Mouse (Mus musculus): Measurements from ENCODE around the gene Rhag.
A peak's percentile ranks its signal among the peaks of the same experiment; 100 is the strongest.

Gene Rhag

DNA sequence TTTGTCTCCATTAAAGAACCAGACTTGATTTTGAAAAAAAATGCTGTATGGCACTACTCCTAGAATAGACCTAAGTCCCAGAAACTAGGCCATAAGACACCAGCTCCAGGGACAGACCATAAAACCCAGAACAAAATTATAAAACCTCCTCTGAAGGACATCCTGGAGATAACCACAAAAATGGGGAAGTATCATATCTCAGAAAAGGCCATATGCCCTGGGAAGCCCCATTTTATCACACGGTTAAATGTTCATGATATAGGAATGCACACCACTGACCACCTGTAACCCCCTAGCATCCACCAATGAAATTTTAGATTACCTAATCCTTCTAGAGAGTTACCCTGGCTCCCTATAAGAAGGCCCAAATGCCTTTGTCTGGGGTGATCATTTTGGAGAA is 64.6 kb downstream of the Rhag start:
- no peak for DNase-seq (ENCODE audit: low spot score in 2 of 2)

- DNase-seq (ENCODE audit: low spot score in 2 of 2): no peak
Measured at GRCm38 (mm10) chr17:40877741-40878140, 66.8 kb downstream of the Rhag start.

DNA sequence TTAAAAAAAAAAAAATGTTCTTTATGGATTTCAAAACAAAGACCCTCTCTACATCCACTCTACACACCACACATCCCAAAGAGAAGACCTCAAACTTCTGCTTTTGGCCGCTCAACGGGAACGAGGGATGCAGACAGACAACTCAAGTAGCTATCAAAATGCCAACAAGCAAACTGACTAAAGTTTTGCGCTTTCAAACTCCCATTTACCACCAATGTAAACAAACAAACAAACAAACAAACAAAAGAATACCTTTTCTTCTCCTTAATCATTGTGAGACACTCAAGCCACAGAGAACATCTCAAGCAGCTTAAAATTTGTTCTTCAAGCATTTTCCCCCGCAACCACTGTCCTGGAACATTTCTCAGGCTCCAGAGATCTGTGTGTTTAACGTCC is 68.6 kb downstream of the Rhag start:
- no peak for DNase-seq (ENCODE audit: low spot score in 2 of 2)

DNA sequence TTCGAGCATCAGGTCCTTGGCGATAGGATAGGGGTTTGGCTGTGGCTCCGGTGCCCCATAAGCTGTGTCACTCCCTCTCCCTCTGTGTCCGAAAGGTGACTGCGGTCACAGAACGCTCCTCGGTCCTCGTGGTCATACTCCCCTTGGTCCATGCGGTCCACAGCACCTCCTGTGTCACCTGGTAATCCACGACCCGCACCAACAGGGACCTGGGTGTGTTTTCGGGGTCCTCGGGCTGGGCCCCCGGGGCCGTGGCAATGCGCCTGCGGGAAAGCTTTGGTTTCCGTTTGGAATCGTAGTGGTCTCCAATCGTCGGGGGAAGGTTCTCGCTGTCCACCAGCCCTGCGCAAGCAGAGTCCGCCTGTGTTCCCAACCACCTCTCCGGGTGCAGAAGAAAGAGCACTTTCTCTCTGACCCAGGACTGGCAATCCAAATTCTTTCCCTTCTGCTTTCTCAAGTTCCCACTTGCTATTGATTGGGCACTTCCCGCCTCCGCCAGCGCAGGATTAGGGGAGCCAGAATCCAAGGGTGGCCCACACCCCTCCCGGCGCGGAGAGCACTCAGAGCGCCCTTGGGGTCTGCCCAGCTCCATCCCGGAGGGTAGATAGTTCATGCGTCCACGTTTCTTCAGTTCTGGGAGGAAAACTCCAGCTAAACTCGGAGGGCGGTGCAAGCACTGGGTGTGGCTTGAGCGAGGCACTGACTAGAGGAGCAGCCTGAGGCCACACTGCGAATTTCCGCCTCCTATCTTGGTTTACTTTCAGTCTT is 69.2 kb downstream of the Rhag start, which contains the start of gene 9130008F23Rik:
9130008F23Rik (minus strand) TSS at position 636 of the 768 bp plus-strand sequence.
- peak; percentile 45 to 60 for DNase-seq (ENCODE audit: low spot score in 2 of 2)

- DNase-seq (ENCODE audit: low spot score in 2 of 2): no peak
Measured at GRCm38 (mm10) chr17:40882172-40882571, 71.2 kb downstream of the Rhag start.

- no peak for DNase-seq (ENCODE audit: low spot score in 2 of 2)
Measured at GRCm38 (mm10) chr17:40885155-40885554, 74.2 kb downstream of the Rhag start.

DNA sequence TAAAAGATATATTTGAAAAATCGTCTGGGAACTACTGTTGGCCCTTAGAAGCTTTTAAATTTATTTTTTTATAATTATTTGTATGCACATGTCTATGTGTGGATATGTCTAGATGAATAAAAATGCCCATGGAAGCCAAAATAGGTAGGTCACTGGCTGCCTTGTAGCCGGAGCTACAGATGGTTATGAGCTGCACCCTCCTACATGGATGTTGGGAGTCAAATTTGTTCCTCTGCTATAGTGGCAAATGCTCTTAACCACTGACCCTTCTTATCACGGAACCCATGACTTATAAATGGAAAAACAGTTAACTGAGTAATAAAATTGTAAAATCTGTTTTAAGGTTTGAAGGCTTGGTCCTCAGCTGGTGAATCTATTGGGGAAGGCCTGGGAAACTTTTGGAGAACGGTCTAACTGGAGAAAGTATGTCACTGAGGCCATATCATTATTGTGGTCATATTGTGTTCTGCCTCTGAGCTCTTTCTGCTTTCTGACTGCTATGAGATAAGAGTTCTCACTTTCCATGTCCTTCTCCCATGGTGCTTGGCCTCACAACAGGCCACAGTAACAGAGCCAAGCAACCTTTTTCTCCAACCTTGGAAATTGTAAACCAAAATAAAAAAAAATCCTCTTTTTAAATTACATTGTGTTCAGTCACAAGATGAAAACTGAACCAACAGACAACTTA is 77.1 kb downstream of the Rhag start:
- no peak for DNase-seq (ENCODE audit: low spot score in 2 of 2)
